Mouse (Mus musculus): ENCODE data around the gene Lypla2. TPM values are rescaled to one million over a fixed set of nuclear protein-coding genes. Genes with fewer than 3 reads are reported as not detected.

Lypla2 gene
- total and polyA plus RNA-seq, 3 experiments: 54.9 to 91.8 (median 57.2) TPM

DNA sequence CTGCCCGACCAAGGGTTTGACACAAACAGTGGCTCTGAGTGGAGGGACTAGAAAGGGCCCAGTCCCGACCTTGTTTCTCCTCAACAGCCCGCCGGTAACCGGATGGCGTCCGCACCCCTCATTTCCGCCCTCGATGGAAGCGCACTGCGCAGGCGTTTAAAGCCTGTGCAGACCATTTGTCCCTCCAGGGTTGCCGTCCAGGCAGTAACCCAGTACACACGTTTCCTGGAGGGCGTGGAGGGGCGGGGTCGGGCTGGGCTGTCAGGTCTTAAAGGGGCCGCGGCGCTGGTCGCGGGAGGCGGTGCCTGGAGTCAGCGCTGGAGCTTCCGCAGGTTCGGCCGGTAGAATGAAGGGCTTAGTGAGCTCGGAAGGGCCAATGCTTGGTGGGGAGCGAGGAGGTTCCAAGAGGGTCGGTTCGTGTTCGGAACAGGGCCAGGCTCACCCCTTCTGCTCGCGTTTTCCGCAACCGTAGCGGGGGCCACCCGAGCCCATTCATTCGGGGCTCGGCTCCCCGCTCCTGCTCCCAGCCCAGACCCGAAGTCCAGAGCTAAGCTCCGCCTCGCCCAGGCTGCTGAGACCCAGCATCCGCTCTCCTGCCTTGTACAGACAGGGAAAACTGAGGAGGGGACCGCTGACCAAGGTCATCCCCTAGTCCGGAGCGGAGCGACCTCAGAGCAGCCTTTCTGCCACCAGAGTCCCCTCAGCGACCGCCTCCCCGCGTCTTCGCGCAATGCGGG, 8.8 kb downstream of the Lypla2 start, which contains the start of gene Gale (continued):
- TF ChIP-seq ZKSCAN1 (IDR thresholded peaks at IDR 0.05; ENCODE audit: borderline replicate concordance, low read depth, low read length): no peak
- TF ChIP-seq TBP (conservative IDR thresholded peaks at IDR 0.05; ENCODE audit: low read depth, low read length): peak; percentile 76
- TF ChIP-seq GABPA (IDR thresholded peaks at IDR 0.05; ENCODE audit: insufficient replicate concordance, low read depth, low read length): peak; percentile 9; the same call in 1 of the 2 replicates
- no peak for TF ChIP-seq ZC3H11A (IDR thresholded peaks at IDR 0.05; ENCODE audit: low read depth, low read length)
- TF ChIP-seq MEF2A (IDR thresholded peaks at IDR 0.05; ENCODE audit: borderline replicate concordance, low read depth, low read length): 0 out of 2 replicates have a peak, but pooled peaks have one; percentile 27
- TF ChIP-seq CHD1 (IDR thresholded peaks at IDR 0.05; ENCODE audit: low read depth, low read length): 0 out of 2 replicates have a peak, but pooled peaks have one; percentile 44
- no peak for TF ChIP-seq JUND (conservative IDR thresholded peaks at IDR 0.05; ENCODE audit: low read depth, low read length)
- TF ChIP-seq MAX (IDR thresholded peaks at IDR 0.05; ENCODE audit: low read length): peak; percentile 34; the same call in 1 of the 2 replicates
- no peak for TF ChIP-seq CTCF (conservative IDR thresholded peaks at IDR 0.05 in 1 of 2, IDR thresholded peaks at IDR 0.05 in 1 of 2; ENCODE audit: low read depth in 2 of 2, low read length in 2 of 2)
- peak; percentile 90 for TF ChIP-seq NRF1 (IDR thresholded peaks at IDR 0.05; ENCODE audit: low read depth, low read length)
- 0 out of 2 replicates have a peak, but pooled peaks have one; percentile 53 for TF ChIP-seq MAZ (IDR thresholded peaks at IDR 0.05; ENCODE audit: low read depth, low read length)
- no peak for TF ChIP-seq ZNF384 (IDR thresholded peaks at IDR 0.05; ENCODE audit: low read depth, low read length)
- TF ChIP-seq UBTF (IDR thresholded peaks at IDR 0.05; ENCODE audit: low read depth, low read length): no peak
- TF ChIP-seq ETS1 (conservative IDR thresholded peaks at IDR 0.05; ENCODE audit: low read depth, low read length): 0 out of 2 replicates have a peak, but pooled peaks have one; percentile 4
- peak; percentile 89; the same call in 1 of the 2 replicates for TF ChIP-seq POLR2AphosphoS2 (IDR thresholded peaks at IDR 0.05; ENCODE audit: low read depth, low read length)
- TF ChIP-seq POLR2A (IDR thresholded peaks at IDR 0.05; ENCODE audit: low read depth, low read length): peak; percentile 94
- TF ChIP-seq MXI1 (IDR thresholded peaks at IDR 0.05; ENCODE audit: low read depth, low read length): peak; percentile 72; the same call in 1 of the 2 replicates
- peak; percentile 40 for TF ChIP-seq BHLHE40 (IDR thresholded peaks at IDR 0.05; ENCODE audit: low read depth, low read length)

DNA sequence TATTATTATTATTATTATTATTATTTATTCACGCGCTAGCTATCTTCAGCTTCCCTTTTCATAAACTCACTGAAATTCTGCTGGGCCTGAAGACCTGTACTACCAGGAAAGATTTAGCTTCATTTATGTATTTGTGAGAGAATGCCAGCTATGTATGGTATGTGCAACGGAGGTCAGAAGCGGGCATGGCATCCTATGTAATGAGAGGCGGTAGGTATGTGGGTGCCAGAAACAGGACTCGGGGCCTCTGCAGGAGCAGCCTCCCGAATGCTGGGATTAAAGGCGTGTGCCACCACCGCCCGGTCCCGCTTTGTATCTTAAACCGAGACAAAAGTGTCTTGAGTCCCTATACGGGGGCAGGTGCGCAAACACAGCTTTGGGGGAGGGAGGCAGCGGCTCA, 9.5 kb downstream of the Lypla2 start:
- Histone ChIP-seq H3K27ac (ENCODE audit: insufficient read depth, low read depth) (peak overlapping the region; percentile 61), H3K4me1 (ENCODE audit: control insufficient read depth in 1 of 2, insufficient read depth in 2 of 2) (peaks cover 7 to 33% of the 10 kb centered on the region in 2 experiments; a peak in 3 of 4 replicates)
- dilution Hi-C loops (cut with MboI; ENCODE audit: extremely low pct_ligation_motif_present, extremely low pct_unique_long_range_greater_than_20kb, low sequenced_read_pairs): no loop called here

More for the DNA sequence above, 9.5 kb downstream of the Lypla2 start:
- peak overlapping the region; percentile 75 to 92 (median 78) for H3K4me3 ChIP-seq (replicated peaks in 1 of 3; ENCODE audit: low read depth in 2 of 3, low read length in 2 of 3, poor library complexity in 1 of 3)
- peak overlapping the region; percentile 85 for H3K9ac ChIP-seq (ENCODE audit: insufficient read depth, low read depth)
- H3K4me2 ChIP-seq (ENCODE audit: insufficient read depth, low read depth, poor library complexity, severe bottlenecking): peak overlapping the region; percentile 65
- H3K9me3 ChIP-seq (replicated peaks; ENCODE audit: low read length): no peaks in the 10 kb centered on the region
- H3K27me3 ChIP-seq (replicated peaks): no peaks in the 10 kb centered on the region
- H3K79me2 ChIP-seq (replicated peaks; ENCODE audit: control insufficient read depth, extremely low read depth, insufficient read depth, poor library complexity, severe bottlenecking): no peaks in the 10 kb centered on the region
- H3K36me3 ChIP-seq (replicated peaks in 1 of 2; ENCODE audit: control insufficient read depth in 1 of 2, insufficient read depth in 1 of 2, low read length in 1 of 2): peaks cover 41 to 71% of the 10 kb centered on the region in 2 experiments
- in situ Hi-C loops (cut with MboI; ENCODE audit: low pct_ligation_motif_present, low pct_unique_long_range_greater_than_20kb, low sequenced_read_pairs): no loop called here
- TF ChIP-seq CHD2 (IDR thresholded peaks at IDR 0.05; ENCODE audit: low read length) (peak; percentile 45; the same call in 1 of the 2 replicates), ETS1 (conservative IDR thresholded peaks at IDR 0.05; ENCODE audit: low read depth, low read length) (0 out of 2 replicates have a peak, but pooled peaks have one; percentile 7), MAFK (IDR thresholded peaks at IDR 0.05; ENCODE audit: insufficient replicate concordance, low read length) (no peak)
- no peak for DNase-seq (ENCODE audit: extremely low read depth)
